Mouse (Mus musculus): ENCODE results near the gene Haus7.

Haus7 gene

GRCm38 (mm10) chrX:73458877-73459392 lies at the start of gene Haus7:
Gene Haus7 (minus strand): TSS chrX:73459044.
- DNase-seq (ENCODE audit: low read depth): peak; percentile 80

- DNase-seq (ENCODE audit: low read depth): no peak
These were observed 47.7 kb upstream of the Haus7 start for GRCm38 (mm10) chrX:73506577-73506976.

- no peak for DNase-seq (ENCODE audit: low read depth)
These were observed 46.4 kb upstream of the Haus7 start for GRCm38 (mm10) chrX:73505130-73505735.

- DNase-seq (ENCODE audit: low read depth): no peak
These were observed 37.9 kb upstream of the Haus7 start for GRCm38 (mm10) chrX:73496746-73497145.

- DNase-seq (ENCODE audit: low read depth): peak; percentile 46
These were observed 34.7 kb upstream of the Haus7 start for GRCm38 (mm10) chrX:73493567-73493966.

- DNase-seq (ENCODE audit: low read depth): no peak
These were observed 32.0 kb upstream of the Haus7 start for GRCm38 (mm10) chrX:73490804-73491203.

GRCm38 (mm10) chrX:73490186-73490585 lies 31.3 kb upstream of the Haus7 start:
- no peak for DNase-seq (ENCODE audit: low read depth)

GRCm38 (mm10) chrX:73486920-73487319 lies 28.1 kb upstream of the Haus7 start:
- DNase-seq (ENCODE audit: low read depth): no peak

- no peak for DNase-seq (ENCODE audit: low read depth)
These were observed 26.0 kb upstream of the Haus7 start for GRCm38 (mm10) chrX:73484870-73485269.

- DNase-seq (ENCODE audit: low read depth): no peak
These were observed 25.2 kb upstream of the Haus7 start for GRCm38 (mm10) chrX:73484076-73484475.

- no peak for DNase-seq (ENCODE audit: low read depth)
These were observed 24.6 kb upstream of the Haus7 start, which contains the start of gene Bgn for GRCm38 (mm10) chrX:73483484-73483810. Gene Bgn (plus strand): TSS chrX:73483602.

GRCm38 (mm10) chrX:73482643-73483483 lies 24.0 kb upstream of the Haus7 start:
- DNase-seq (ENCODE audit: low read depth): no peak

- no peak for DNase-seq (ENCODE audit: low read depth)
These were observed 21.5 kb upstream of the Haus7 start for GRCm38 (mm10) chrX:73480334-73480733.

- no peak for DNase-seq (ENCODE audit: low read depth)
These were observed 20.8 kb upstream of the Haus7 start for GRCm38 (mm10) chrX:73479656-73480055.

- DNase-seq (ENCODE audit: low read depth): no peak
These were observed 18.7 kb upstream of the Haus7 start for GRCm38 (mm10) chrX:73477500-73477899.

GRCm38 (mm10) chrX:73476621-73477020 lies 17.8 kb upstream of the Haus7 start:
- DNase-seq (ENCODE audit: low read depth): no peak

GRCm38 (mm10) chrX:73475658-73476256 lies 16.9 kb upstream of the Haus7 start:
- peak; percentile 10 for DNase-seq (ENCODE audit: low read depth)

GRCm38 (mm10) chrX:73474340-73475165 lies 15.7 kb upstream of the Haus7 start:
- DNase-seq (ENCODE audit: low read depth): no peak

GRCm38 (mm10) chrX:73471764-73472163 lies 12.9 kb upstream of the Haus7 start:
- DNase-seq (ENCODE audit: low read depth): no peak

GRCm38 (mm10) chrX:73468752-73469151 lies 9.9 kb upstream of the Haus7 start:
- DNase-seq (ENCODE audit: low read depth): no peak

- DNase-seq (ENCODE audit: low read depth): no peak
These were observed 9.5 kb upstream of the Haus7 start for GRCm38 (mm10) chrX:73468330-73468729.
